Mouse (Mus musculus): ENCODE results near the gene Pde8b.

Pde8b gene

DNA sequence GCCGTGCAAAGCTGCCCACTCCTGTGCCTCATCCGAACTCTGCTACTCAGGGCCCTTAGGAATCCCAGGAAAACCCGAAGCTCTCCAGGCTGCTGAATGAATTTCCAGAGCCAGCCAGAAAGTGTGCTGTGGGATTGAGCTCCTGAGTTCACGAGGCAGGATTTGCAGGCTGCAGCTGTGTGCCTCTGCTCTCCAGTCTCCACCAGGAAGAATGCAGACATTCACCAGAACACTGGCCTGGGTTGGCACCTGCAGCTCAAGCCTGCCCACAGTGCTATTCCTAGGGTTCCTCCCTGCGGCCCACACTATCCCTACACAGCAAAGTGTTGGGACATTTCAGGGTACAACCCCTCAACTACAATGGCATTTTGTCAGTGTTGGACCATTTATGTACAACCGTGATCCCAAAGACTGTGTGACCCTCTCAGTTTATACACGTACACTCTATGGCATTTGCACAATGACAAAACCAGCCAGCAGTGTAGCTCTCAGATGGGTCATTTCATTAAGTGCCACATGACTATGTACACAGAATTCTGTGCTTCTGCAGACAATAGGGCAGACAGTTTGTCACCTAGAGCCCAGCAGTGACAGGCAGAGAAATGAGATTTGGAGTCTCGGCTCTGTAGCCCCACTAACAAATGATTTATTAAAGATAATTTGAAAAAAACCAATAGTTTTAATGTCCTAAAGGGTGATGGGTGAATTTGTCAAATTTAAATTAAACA is 176.5 kb downstream of the Pde8b start:
- DNase-seq: no peak

DNA sequence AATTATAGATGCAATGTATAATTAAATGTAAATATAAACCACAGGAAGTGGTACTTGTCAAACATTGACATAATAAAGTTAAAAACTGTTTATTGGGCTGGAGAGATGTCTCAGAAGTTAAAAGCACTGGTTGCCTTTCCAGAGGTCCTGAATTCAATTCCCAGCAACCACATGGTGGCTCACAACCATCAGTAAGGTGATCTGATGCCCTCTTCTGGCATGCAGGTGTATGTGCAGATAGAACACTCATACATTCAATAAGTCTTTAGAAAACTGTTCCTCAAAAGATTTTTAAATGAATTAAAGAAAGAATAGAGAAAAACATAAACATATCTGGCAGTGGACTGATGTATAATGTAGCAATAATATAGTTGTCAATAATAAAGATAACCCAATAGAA is 179.9 kb downstream of the Pde8b start:
- no peak for DNase-seq

DNA sequence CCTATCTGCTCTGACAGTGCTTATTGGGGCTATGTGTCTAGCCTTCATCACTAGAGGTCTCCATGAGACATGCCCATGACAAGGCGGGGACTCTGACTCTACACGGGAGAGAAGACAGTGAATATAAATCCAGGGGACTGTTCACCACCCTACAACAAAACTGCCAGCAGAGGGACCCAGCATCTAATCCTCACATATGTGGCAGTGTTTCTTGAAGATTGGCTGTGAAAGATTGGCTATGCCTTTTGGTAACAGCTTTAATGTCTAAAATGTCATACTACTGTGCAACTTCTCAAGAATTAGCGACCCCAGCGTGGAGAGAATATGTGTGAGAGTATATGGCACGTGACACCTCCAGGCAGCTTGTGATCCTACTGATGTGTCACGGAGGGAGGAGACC is 182.3 kb downstream of the Pde8b start:
- peak; percentile 37 for DNase-seq

DNA sequence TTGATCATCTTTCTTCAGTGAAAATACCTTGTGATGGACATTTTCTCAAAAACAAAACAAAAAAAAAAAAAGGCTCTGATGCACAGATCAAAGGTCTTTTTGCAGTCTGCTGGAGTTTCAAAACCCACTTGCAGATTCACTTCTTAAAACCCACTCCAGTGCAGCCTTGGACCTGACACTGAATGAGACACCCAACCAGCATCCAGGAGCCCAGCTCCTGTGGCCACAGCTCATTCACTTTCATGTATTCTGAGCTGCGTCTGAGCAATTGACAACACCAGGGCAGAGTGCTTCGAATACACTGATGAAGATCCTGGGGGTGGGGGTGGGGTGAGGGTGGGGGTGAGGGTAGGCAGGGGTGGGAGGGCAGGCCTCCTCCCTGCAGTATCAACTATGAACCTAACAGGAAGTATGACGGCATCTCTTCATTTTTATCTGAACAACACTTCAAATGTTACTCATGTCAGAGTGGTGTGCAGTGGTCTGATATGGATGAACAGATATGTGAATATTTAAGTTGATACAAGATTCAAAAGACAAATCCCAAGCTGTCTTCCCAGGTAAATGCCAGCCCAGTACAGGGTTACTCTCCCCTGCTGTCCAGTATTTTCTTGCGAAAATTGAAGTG is 186.6 kb downstream of the Pde8b start:
- no peak for DNase-seq

DNA sequence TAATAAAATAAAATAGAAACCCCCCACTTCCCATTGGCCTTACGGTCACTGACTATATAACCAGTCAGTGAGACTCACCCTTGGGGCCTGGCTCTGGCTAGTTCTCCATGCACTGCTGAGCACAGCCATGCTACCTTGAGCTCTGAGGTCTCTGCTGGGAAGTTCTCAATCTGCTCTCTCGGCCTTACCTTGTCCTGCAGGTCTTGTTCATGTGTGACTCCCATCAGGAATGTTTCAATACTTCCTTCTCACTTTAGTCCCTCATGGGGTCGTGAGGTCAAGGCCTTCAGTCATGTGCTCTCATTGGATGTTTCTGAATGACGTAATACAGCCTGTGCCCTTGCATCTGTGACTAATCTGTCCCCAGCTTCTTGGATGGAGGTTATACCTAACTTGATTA is 191.3 kb downstream of the Pde8b start:
- no peak for DNase-seq

DNA sequence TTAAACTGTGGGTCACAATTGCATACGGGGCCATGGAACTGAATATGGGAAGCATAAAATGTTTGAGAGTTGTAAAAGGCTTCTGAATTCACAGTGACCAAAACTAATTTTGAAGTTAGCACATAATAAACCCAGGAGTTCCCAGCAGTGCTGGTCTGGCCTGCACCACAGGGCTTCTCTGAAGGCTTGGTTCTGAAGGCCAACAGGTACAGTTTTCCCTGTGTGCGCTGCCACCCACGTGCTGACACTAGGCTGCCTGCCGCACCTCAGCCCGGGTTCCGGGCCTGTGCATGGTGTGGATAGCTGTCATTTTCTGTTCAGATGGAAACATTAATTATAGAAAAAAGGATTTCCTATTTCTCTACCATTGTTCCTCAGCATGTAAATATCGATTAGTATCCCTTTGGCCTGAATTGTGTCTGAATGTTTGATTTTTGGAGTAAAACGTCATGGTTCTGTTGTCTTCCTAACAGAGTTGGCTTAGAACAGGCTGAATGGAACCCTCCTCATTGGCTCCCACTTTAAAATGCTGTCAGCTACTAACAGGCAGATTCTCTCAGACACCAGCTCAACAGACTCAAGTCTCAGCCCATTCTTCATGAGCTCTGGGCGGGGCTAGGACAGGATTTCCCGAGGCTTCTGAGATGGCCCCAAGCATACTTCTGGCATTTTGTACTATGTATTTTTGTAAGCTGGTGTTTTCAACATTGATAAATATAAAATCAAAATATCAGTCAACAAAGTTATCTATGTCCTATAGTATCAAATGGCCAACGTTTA is 193.4 kb downstream of the Pde8b start:
- DNase-seq: no peak

DNA sequence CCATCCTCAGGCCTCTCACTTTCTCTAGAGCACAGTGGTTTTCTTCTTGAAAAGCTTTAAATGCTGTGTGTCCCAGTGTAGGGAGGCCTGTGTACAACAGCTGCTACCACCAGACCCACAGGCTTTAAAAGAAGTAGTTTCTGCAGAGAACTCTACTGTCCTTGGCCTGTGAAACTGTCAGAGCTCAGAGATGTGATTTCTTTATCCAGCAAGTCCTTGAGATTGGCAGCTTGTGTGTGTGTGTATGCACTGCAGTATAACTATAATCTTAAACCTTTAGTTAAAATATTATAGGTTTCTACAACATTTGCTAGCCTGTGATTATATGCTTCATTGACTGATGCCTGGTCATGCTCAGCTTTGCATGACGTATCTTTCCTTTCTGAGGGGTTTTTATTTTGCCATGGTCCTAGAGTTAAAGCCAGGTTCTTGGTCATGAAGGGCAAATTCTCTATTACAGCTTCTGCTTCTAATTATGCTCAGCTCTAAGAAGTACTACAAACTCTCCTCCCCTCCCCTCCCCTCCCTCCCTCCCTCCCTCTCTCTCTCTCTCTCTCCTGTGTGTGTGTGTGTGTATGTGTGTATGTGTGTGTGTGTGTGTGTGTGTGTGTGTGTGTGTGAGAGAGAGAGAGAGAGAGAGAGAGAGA is 194.3 kb downstream of the Pde8b start:
- DNase-seq: no peak

DNA sequence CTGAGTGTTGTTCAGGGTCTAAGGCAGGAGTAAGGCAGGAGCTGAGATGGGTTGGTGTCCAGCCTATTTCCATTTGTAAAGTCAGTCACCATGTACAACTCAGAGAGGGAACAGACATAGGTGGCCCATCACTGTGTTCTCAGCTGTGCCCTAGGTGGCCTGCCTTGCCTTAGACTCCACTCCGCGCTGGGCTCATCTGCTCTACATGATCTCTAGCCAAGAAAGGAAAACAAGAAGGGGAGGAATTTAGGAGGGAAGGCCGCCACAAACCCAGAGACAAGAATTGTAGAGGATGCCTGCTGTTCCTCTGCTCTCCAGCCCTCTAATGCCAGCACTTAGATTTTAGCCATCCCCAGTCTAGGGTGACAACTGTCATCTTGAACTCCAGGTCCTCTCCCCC is 197.7 kb downstream of the Pde8b start:
- DNase-seq: no peak

DNA sequence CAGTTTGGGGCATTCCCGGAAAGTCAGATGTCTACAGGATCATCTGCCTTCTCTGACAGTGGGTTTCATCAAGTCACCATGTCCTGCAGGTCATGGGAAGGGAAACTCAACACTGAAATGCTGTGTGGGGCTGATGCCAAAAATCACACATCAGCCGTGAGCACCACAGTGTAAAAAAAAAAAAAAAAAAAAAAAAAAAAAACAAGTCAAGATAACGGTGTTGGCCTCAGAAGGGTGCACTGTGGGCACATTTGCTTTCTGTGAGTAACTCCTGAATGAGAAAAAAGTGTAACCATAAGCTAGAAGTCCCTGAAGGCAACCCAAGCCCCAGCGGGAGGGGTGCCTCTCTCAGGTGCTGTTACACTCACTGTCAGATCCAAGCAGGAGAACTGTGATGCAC is 199.7 kb downstream of the Pde8b start:
- no peak for DNase-seq

DNA sequence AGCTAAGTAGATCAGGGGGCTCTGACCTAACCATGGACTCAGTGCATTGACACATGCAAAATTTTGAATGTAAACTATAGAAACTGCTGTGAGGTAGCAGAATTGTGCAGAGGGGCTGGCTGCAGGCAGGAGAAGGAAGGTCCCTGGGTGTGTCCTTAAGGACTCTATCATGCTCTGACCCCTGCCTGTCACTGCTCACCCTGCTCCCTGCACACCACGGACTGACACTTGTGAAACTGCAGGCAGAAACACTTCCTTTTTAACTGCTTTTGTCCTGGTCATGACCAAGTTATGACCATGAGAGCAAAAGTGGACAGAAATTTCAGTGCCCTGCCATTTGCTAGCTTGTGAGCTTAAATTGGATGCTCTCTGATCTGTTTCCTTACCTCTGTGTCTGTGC is 206.0 kb downstream of the Pde8b start:
- no peak for DNase-seq

DNA sequence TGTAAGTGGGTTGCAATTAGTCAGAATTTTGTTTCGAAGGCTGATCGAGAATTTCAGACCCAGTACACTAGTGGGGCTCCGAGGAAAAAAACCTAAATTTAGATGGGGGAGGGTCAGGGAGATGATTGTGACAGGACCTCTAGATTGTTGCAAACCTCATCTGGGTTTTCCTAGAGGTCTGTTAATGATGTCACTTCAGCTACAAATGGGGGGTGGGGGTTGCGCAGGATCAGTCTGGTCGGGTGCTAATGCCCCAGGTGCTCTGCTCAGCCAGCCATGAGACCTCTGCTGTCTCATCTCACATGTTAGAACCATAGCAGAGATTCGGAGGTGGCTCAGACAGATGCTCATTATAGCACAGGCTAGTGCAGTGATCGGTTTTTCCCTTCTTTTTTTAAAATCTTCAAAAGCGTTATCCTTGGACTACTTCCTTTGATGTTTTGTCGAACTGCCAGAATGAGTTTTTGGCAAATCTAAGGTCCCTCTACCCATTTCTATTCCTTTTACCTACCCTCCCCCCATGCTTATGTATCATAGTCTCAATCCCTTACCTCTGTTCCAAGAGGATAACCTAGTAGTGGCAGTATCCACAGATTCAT is 209.9 kb downstream of the Pde8b start:
- DNase-seq: no peak

DNA sequence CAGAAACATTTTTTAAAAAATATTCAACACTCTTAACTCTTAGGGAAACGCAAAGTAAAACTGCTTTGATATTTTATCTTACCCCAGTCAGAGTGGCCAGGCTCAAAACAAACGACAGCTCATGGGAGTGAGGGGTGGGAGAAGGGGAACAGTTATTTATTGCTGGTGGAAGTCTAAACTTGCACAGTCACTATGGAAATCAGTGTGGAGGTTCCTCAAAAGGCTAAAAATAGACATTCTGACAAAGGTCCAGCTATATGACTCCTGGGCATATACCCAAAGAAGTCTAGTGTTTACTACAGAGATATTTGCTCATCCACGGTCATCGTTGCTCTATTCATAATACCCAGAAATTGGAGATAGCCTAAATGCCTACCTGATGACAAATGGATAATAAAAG is 211.9 kb downstream of the Pde8b start:
- no peak for DNase-seq

DNA sequence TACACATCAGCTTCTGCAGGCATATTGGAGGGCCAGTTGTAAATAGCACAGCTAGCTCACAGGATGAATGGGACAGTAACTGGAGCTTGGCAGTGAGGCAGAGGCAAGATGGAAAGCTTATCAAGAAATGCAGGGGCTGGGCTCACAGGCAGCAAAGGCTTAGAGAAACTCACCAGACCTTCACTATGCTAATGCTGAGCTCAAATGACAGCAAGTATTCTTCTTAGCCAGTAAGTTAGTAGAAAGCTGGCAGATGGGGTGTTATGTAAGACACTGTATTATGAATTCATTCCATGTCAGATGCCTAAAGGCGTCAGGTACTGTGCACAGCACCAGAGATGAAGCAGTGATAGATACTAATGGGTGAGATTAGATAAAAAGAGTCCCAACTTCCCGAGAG is 215.4 kb downstream of the Pde8b start:
- DNase-seq: no peak

DNA sequence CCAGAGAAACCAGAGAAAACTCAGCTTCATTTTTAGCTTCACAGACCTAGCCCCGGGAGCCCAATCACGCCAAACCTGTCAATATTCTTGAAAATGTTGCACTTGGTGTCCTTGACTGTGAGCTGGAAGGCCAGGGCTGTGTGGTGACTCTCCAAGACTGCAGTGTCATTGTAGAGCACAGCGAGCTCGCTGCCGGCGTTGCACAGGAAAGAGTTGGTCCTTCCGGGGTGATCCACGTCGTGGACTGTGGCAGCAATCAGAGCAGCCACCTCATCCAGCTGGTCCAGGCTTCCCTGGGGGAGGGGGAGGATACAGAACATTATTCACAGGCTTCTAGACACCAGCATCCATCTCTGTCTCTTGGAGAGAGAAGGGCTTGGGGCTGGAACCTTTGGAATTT is 216.0 kb downstream of the Pde8b start:
- no peak for DNase-seq

DNA sequence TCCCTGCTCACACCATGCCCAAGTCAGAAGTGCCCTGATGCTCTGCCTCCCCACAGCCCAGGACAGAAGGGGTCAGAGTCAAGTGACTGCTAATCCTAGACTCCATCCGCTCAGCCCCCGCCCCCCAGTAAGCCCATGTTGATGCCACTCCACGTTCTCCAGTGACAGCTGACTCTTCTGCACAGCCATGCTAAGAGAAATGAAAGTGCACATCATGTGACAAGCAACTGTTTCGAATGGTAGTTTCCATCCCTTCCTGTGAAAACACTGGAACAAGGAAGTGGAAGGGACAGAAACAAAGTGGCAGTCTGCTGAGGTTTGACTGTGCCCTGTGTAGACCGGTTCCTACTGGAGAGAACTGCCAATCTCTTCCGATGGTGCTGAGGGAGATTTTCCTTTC is 217.2 kb downstream of the Pde8b start:
- no peak for DNase-seq

DNA sequence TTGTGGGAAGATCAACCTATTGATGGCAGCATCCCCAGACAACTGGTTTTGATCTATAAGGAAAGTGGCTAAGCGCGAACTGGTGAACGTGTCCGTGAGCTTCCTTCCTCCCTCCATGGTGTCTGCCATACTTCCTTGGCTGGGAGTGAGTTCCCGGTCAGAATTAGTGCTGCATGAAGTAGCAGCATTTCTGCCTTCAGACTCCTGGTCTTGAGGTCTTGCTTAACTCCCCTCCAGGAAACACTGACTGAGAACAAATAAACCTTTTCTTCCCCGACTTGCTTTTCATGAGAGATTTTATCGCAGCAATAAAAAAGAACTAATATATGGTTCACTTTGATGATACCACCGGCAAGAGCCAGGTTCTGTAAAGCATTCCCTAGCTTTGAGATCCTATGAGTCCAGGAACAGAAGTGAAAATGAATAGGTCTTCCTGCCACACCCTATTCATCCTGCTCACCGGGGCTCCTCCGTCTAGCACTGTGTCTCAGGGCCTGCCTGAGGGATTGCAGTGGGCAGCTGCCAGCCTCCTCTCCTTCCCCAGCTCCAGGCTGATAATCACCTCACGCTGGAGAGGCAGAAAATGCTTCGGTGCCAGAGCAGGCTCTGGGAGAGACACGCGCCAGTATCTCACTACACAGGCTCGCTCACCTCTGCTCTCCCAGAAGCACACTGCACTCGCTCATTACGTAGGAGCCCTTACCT is 217.9 kb downstream of the Pde8b start:
- DNase-seq: no peak

DNA sequence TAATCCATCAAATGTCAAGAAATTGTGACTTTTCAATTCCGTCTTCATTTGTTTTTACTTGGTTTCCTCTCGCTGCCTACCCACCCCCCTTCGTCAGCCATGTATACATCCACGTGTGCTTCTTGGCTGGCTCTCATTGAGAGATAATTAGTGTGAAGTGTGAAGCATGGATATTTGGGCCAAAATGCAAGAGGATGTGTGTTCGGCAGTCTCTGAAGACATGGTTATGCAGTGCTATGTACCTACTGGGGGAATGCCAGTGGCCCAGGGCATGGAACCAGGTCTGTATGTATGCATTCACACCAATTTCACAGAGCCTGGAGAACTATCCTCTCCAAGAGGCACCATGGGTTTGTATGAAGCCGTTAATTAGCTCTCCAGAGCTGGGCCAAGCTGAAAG is 219.3 kb downstream of the Pde8b start:
- no peak for DNase-seq

DNA sequence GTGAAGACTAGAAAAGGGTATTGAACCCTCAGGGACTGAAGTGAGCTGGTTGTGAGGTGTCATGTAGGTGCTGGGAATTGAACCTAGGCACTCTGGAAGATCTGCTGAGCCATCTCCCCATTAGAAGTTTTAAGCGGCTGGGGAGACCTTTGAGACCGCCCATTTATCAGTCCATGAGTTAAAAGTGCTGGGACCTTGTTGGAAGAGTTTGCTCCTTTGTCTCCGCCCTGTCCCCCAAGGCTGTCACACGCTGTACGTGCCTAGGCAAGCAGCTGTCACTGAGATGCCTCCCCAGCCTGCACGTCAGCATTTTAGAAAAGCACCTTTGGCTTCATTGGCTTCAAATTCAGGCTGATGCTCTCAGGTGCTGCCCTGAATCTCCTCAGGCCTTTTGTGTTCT is 229.9 kb downstream of the Pde8b start:
- no peak for DNase-seq

DNA sequence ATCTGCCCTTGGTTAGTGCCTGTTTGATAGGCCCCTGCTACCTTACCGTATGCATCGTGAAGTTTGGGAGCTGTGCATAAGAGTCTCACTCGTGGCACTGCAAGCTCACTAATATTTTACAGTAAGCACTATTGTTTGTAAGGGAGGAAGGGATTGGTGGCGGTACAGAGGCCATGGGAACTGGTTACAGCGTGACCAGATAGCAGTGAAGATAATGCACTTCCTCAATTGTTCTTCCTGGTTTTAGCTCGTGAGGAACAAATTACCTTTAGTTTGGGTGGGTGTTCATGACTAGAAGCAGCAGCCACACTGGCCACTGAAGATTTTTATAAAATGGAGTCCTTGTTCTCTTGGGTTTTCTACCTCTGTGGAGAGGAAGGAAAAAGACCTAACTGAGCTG is 230.8 kb downstream of the Pde8b start:
- DNase-seq: no peak

DNA sequence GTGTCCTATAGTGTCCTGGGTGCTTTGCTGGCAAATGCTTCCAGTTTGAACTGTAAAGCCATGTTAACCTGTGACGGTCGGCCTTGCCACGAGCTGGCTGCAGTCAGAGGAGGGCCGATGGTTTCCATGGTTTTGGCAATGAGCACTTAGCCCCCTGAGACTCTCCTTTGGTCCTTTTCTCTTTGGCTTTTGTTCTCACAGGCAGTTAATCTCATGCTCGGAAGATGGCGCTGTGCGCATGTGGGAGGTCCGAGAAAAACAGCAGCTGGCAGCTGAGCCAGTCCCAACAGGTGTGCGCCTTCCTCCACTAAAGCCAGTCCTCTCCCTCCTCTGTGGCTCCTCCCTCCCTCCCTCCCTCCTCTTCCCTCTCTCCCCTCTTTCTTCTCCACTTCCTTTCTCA is 232.2 kb downstream of the Pde8b start:
- DNase-seq: peak; percentile 89

DNA sequence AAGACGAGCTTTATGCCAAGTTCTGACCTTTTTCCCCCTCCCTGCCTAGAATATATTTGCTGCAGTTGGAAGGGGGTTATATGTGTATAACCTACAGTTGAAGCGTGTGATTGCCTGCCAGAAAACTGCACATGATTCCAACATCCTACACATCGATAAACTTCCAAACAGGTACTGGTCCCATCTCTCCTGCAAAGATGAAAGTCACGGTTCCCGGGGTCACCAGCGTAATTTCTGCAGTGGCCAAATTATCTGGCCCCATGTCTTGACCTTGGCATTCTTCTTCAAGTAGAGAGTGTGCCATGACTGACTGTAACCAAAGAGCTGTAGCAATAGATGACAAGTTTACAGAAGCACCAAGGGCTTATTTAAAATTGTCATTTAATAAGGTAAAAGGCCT is 232.9 kb downstream of the Pde8b start:
- DNase-seq: no peak

DNA sequence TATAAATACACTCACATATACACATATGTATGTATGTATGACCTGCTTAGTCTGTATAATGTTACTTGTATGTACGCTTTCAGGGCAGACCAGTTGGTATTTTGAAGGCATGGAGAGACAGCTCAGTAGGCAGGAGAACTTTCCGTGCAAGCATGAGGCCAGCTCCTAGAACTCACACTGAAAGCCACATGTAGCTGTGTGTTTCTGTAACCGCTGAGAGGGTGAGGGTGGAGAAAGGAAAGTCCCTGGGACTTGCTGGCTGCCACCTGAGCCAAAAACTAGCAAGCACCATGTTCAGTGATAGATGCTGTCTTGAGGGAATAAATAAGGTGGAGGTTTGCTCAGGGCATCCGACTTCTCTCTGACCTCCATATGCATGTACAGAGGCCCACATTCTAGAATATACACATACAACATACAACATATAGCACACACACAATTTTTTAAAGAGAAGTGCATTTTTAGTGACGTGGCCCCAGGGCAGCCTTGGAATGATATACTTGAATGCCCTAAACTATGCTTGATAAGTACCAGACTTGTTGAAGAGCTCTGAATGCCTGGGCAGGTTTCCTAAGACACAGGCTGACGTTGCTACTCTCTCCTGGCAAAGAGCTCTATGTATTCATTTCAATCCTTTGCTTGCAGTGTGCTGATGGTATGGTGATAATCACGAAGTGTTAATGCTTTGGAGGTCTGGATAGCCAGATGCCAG is 238.4 kb downstream of the Pde8b start:
- DNase-seq: no peak
